Mouse (Mus musculus) frontal cortex, postnatal 25 days (tissue): Measurements from ENCODE around the gene Fra10ac1.

Source experiments
- DNase-seq, 2 experiments: peaks; one replicate each; pipeline ENCODE4 v3.0.0; 2022; ENCODE audit warnings: low spot score in 2 of 2

Gene Fra10ac1

DNA sequence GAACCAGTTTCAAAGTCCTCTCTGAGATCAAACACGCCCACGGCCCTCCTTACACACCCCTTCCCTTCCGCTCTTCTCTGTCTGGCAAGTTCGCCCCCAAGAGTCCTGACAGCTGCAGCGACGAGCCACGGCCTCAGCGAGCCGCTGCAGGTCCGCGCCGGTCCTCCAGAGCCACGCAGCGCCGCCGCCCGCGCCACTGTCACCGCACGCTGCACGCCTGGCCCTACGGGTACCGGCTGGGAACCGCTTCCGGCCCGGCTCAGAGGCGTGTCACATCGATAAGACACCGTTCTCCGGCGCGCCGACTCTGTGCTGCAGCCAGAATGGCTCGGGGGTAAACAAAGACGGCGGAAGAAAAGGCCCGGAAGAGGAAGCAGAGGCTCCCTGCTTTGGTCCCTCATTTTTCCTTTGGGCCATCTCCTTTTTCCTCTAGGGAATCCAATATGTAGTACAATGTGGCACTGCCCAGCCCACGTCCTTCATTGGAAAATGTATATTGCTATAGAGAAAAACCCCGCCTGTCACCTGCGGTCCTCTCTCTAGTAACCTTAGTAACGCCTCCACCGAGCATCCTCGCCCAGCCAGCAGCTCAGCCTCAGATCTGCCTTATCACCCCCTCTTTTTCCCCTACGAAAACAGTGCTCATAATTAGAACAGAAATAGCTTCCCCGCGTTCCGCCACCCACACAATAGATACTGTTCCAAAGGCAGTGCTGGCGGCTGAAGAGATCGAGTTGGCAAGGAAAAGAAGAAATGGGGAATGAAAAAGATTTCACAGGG is at the start of gene Fra10ac1:
Fra10ac1 (minus strand) TSS at position 252 of the 780 bp plus-strand sequence.
- DNase-seq: peak; percentile 89 to 94

DNA sequence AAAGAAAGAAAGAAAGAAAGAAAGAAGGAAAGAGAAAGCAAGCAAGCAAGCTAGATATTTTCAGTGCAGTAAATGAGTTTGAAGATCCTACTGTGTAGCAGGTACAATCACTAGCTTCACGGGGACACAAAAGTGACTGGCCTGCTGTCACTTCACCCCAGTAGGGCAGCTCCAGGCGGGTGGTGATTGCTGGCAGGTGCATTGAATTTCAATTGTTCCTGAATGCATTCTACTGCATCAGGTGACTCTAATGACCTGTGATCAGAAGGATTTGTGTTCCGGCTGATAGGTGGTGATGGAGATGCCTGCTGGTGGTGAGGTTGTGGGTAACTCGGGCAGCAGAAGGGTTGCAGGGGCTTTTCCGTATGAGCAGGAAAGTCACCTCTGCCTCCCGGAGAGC is 47.1 kb upstream of the Fra10ac1 start:
- no peak for DNase-seq

DNA sequence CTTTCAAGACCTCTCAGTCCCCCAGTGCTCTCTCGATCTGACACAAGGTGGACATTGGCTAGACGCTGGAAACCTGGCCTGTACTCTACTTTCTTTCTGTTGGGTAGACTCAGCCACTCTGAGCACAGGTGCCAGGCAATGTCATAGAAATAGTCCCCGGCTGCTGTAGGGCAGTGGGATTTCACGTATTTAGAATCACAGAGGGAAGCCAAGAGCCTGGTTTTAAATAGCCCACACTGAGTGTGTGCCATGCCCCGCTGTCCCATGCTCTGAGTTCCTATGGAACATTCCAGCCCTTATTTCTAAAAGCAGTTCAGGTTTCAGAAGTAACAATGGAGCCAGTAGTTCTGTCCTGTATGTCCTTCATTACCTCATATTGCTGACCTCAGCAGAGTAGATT is 43.5 kb upstream of the Fra10ac1 start:
- no peak for DNase-seq

DNA sequence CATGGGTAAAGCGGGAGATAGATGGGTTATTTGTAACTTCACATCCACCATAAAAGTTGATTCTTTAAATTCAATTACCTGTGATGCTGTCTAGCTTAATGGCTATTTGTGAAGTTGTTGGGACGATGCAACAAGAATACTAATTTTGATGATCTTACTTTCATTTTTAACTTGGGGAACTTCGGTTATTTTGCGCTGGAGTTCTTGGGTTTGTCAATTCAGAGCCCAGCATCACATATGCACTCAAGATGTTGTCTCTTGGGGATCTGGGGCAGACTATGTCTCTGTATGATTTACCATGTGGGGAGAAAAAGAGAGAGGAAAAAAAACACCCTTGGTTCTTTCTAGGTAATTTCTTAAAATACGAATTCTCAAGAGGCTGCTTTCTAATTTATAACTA is 41.8 kb upstream of the Fra10ac1 start:
- no peak for DNase-seq

DNA sequence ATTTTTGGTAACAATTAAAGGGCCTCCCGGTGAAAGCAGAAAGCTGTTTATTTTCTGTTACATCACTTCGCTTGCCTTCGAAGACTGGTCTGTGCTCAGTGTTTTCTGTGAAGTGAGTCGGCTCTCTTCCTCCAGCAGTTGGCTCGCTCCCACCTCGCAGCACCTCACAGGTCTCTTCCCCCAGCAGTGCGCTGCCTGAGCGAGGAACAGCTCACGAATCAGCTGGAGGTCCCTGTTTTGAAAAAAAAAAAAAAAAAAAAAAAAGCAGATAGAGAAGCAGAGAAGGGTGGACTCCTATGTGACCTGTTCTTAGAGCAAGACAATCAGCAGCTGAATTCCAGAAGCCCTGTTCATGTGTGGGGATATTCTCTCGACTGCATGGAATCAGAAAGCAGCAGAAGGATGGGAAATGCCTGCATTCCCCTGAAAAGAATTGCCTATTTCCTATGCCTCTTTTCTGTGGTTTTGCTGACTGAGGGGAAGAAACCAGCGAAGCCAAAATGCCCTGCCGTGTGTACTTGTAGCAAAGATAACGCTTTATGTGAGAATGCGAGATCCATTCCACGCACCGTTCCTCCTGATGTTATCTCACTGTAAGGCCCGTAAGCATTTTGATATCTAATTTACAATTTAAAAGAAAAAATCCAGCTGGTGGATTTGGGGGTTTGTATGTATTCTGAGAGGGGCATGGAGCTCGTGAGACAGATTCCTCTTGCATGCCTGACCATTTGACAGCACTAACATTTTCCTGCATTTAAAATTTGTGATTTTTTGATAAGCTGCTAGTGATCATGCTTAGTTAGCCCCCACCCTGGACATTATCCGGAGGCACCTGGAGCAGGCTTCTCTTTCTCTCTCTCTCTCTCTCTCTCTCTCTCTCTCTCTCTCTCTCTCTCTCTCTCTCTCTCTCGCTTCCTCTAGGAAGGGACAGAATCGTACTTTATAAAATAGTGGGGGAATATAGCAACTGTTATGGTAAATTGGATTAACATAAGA is 40.8 kb upstream of the Fra10ac1 start, which contains the start of gene Lgi1:
Lgi1 (plus strand) TSS at position 32 of the 996 bp plus-strand sequence.
- DNase-seq: no peak

DNA sequence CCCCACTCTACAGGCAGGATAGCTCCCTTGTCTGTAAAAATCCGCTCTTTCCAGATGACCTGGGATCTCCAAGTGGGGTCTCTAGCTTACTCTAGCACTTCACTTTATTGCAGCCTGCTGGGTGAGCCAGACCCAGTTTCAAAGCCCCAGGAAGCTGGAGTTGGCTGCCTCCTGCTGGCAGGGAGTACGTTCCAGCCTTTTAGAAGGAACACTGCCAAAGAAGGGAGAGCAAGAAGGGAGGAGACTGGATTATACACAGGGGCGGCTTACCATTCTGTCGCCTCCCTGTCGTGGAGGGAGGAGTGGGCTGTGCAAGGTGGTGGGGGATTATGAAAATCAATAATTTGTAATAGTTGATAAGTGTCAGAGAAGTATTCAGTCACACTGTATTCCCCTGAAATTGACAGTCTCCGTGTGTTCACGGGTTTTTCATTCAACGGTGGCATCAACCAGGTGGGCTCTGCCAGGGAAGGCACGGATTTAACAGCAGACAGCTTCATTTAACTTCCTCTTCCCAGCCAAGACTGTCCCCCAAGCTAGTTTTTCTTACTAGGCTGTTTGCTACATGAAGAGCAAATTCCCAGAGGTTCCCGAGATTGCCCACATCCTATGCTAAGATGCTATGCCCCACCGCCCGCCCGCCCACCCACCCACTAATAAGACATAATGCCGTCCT is 40.0 kb upstream of the Fra10ac1 start:
- DNase-seq: peak; percentile 56 to 66

DNA sequence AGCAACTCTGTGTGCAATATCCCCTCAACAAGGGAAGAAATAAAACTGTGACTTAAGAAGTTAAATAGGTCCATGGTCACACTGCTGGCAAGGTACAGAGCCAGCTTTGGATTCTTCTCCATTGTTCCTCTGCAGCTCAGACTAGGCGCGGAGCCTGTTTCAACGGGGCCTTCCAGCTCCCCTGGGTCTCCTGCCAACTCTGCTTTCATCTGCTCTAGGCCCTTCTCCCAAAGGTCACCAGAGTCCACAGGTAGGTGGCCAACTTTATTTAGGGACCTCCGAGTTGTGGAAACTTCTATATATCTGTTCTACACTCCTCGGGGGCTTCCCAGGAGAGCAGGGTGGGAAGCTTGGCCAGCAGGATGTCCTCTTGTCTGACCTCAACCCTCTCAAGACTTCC is 37.4 kb upstream of the Fra10ac1 start:
- no peak for DNase-seq

DNA sequence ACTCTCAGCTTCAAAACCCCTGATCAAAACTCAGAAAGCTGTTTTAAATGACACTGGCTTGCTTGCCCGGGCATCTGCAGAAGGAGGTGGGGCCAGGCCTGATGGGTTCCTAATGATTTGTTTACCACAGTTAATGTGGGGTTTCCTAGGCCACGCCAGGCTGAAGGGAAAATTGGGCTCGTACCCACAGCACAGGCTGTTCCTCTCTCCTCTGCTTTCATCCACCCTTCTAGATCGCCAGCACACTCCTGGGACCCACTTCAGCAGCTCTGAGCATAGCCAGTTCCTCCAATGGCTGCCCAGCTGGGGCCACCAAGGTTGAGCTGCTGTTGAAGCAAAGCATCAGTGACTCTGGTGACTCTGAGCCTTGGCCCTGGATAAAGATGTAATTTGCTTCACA is 36.4 kb upstream of the Fra10ac1 start:
- no peak for DNase-seq

DNA sequence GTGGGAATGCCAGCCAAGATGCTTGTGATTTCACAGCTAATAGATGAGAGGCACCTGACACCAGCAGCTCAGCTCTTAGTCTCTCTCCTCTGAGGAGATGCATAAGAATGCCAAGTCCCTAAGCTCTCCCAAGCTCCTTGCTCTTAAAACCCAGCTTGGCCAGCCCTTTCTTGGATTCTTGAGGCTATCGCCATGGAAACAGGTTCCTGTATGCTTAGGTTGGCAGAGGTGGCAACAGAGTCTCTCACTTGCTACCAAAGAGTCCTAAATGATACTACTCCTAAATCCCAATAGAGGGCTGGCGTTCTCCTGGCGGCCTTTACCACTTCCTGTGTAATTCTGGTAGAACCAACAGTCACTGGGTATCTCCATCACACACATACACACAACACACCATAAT is 35.5 kb upstream of the Fra10ac1 start:
- no peak for DNase-seq

DNA sequence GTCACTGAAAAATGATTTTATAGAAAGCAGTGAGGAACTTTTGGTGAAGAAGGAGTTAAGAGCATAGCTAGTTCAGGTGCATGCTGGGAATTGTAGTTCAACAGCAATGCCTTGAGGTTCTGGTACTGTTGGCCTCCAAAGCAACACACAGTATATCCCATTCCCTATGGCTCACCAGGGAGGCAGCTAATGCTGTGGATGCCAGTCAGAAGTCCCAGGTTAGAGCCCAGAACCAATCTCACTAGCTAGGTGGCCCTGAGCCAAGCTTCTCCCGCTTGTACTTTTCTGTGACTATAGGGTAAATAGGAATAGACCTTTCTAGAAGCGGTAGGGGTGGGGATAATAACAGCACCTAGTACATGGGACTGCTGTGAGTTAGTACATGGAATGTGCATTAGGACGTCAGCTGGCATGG is 34.7 kb upstream of the Fra10ac1 start:
- peak in 1 of 2 experiments; percentile 37 for DNase-seq

DNA sequence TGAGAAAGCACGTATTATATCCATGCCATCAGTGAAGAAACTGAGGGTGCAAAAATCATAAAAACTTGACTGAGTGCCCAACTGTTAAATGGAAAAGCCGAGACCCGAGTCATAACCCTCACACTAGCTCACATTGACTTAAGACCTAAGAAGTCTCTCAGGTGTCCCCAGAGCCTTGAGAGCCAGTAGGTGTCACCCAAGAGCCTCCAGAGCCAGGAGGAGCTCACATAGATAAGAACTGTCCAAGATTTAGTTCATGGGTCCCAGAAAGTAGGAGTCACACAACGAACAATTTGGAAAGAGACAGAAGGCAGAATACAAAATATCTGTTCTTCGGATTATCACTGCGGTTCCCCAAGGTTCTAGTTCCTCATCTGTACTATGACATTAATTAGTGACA is 29.8 kb upstream of the Fra10ac1 start:
- no peak for DNase-seq

DNA sequence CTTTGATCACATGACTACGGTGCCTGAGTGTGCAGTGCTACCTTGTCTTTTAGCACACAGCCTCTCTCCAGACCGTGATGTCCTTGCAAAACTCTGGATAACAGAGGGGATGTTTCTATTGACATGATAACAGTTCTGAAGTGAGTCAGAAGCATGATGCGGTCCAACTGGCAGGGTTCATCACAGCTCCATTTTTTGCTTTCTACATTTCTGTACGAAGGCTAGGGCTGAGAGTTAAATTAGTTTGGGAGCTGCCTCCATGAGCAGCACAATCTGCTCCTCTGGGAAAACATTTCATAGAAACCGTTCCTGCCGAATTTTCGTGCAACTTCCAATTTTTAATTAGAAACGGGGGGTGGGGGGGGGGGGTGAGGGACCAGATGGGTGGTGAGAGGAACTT is 25.7 kb upstream of the Fra10ac1 start:
- DNase-seq: no peak

DNA sequence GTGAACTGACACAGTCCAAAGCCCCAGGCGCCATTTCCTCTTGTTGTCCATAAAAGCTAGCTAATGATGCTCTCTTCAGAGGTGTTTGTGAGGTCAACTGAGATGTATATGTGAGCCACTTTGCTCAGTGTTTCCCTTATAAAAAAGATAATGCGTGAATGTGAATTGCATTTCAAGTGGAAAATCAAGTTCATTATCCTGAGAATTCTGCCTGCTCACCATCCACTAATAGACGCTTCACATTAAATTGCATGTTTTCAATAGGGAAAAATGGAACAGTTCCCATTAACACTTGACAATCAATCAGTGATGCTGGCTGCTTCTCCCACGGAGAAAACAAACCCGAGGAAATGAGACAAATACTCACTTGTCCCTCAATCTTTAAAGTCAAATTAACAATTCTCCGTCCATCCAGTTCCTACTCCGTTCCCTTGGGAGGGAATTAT is 22.2 kb upstream of the Fra10ac1 start:
- DNase-seq: no peak

DNA sequence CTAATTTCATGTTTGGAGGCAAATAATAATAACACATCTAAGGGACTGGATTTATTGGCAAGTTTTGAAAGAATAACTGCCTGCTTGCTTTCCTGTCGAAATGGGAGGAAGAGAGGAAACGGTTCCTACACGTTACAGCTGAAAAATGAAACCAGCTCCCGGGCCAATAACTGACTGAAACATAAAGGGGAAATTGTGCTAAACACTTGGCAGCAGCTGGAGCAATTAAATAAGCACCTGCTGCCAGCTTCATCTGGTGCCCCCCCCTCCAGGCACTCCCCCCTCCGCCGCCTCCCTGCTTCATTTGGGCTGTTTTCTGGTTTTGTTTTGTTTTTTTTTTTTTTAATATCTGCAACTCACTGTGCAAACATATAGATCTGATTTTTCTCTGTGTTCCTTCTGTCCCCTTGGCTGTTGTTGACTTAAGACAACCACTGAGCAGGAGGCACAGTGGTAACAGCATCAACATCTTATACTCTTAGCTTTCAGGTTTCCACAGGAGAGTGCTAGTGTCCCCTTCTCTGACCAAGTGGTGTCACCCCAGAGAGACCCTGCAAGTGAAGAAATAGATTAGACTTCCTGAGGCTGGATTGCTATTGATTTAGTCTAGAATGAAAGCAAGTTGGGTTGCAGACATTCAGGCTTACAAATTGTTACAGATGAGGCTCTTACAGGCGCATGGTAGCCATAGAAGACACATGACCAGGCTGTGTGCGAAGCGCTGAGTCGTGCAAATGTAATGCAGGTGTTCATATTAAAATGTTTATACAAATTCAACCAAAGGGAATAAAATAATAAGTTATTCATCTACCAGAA is 21.6 kb upstream of the Fra10ac1 start:
- DNase-seq: no peak

DNA sequence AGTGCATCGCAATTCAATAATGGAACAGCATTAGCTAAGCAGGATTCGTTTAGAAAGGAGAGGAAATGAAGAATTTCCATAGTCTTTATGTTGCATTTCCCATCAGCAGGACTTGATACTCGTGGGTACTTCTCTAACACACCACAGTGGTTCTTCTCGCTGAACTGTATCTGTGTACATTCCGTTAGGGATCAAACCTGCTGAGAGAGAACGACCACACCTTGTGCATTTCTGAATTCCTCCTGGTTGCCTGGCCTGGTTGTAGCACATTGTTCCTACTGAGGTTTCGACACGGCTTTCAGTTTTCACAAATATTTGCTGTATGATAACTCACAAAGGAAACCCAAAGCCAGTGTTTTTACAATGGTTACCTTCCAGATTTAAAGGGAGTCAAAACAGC is 20.8 kb upstream of the Fra10ac1 start:
- no peak for DNase-seq

DNA sequence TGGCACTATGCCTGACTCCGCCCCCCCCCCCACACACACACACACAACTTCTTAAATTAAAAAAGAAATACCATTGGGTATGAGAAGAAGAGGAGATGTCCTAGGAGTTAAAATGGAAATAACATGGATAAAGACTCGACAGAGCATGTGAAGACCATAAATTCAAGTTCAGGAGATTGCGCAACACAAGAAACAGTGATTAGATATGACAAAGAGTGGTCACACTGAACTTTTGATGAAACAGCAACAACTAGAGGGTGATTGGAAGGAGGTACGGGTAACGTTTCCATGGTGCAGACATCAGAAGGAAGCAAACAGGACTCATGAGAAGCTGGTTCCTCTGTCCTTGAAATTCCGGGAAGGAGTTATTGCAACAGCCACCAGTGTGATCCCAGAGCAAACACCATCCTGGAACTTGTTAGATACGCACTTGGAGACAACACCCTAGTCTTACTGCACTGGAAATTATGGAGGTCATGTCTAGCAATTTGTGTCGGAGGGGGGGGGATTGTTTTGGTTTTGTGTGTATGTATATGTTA is 18.4 kb upstream of the Fra10ac1 start:
- DNase-seq: no peak

DNA sequence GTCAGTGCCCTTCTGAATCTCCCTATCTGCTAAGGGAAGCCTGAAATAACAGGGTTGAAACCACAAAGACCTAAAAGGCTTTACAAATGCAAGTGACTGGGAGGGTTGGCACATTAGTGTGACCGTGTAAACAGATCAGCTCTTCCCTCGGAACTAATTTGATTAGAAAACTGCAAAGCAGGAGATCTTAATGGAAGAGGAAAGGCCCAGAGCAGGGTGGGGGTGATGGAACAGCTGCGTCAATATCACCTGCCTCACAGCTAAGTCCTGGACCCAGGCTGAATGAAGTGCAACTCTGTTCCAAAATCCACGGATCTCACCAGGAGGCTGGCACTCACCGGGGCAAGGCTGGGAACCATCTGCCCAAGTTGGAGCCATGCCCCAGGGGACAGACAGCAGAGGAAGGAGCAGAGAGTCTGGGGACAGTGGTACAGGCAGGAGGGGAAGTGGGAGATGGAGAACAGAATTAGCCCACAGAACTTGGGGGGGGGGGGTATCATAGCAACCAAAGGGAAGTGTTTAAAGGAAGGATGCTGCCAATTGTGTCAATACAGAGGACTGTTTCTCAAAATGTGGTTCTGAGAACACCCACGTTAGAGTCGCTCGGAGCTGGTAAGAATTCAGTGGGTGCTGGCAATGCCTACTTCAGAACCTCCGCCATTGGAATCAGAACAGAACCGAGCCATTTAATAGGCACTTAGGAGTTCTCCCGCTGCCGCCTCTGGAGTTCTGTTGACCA is 14.4 kb upstream of the Fra10ac1 start:
- DNase-seq: peak; percentile 46 to 49

DNA sequence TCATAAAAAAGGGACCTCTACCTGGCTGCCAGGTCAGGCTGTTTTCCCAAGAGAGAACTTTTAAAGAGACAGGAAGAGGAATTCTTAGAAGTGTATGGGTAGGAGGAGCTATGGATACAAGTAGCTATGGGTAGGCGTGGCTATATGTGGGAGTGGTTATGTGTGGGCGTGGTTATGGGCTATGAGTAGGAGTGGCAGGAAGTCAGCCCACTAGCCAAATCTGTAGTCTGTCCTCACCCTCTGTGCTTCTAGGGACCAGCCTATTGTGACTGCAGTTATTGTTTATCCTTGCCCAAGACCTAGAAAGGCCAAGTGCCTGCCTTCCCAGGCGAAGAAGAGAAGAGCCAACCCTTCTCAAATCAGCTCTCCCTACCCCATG is 13.9 kb upstream of the Fra10ac1 start:
- DNase-seq: no peak

DNA sequence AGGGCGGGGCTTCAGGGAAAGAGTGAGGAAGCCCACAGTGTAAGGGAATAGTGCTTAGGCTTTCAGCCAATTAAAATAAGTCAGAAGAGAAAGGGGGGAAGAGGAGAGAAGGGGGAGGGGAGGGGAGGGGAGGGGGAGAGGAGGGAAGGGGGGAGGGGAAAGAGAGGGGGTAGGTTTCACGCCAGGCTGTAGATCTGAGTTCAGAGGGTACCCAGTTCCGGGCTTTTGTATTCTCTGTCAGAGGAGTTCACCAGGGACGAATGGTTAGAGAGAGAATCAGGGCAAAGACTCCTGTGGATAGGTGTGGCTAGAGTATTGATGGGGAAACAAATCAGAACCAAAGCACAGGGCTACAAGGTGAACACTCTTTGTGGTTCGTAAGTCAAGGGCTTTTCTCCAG is 12.6 kb upstream of the Fra10ac1 start:
- DNase-seq: no peak

DNA sequence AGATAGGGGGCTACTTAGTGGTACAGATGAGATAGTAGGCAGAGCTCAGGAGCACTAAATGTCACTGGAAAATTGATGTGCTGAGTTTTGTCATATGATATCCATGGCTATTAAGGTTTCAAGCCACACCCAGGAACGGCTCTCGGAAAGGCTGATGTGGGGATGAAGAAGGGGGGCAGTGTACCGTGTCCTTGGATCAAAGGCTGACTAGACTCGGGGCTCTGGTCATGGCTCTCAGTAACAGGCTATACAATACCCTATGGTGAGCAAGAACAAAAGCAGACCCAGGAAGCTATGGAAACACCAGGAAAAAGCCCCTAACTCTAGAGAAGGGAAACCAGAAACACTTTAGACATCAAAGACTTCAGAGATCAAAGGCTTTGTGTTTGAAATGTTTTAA is 8.6 kb upstream of the Fra10ac1 start:
- DNase-seq: no peak
